Mouse (Mus musculus) CH12.LX (cell line): ENCODE results near the gene Timm17a. TPM values are rescaled to one million over a fixed set of nuclear protein-coding genes. Genes with fewer than 3 reads are reported as not detected.

Experiments
- DNase-seq: peaks from one replicate; pipeline ENCODE4 v3.0.0-alpha.2; 2013; ENCODE audit errors: extremely low read depth
- H3K27ac ChIP-seq: 2 replicates; pipeline ENCODE4 v1.5.1; 2012; ENCODE audit warnings: low read depth, mild to moderate bottlenecking, control low read depth, moderate library complexity; ENCODE audit not compliant: insufficient read depth
- H3K27me3 ChIP-seq: replicated peaks from 2 replicates; pipeline ENCODE3; 2012; ENCODE audit warnings: inconsistent platforms
- H3K36me3 ChIP-seq, 2 experiments: replicated peaks in 1 of 2; 2 replicates each; pipeline versions ENCODE3 to v1.6.1; 2012; ENCODE audit warnings: inconsistent platforms in 1 of 2, low read length in 1 of 2, mild to moderate bottlenecking in 1 of 2, mixed read lengths in 1 of 2, moderate library complexity in 1 of 2; ENCODE audit not compliant: control insufficient read depth in 1 of 2, insufficient read depth in 1 of 2
- H3K4me1 ChIP-seq, 2 experiments: 2 replicates each; pipeline ENCODE4 v1.6.1; 2012; ENCODE audit warnings: inconsistent platforms in 1 of 2, moderate library complexity in 1 of 2; ENCODE audit not compliant: insufficient read depth in 2 of 2, control insufficient read depth in 1 of 2
- H3K4me2 ChIP-seq: 2 replicates; pipeline ENCODE4 v1.6.1; 2012; ENCODE audit warnings: low read depth, mild to moderate bottlenecking, control low read depth; ENCODE audit not compliant: poor library complexity, insufficient read depth, severe bottlenecking
- H3K4me3 ChIP-seq, 3 experiments: fragments of 150-350 bp in 1 of 3; sonication (generic) in 1 of 3; replicated peaks in 1 of 3; 2 replicates each; pipeline versions ENCODE3 to v1.5.1; 2011 to 2012; ENCODE audit warnings: low read depth in 2 of 3, low read length in 2 of 3, mild to moderate bottlenecking in 2 of 3, moderate library complexity in 2 of 3, control low read depth in 1 of 3, improper control_type of control experiment in 1 of 3, inconsistent platforms in 1 of 3, mixed read lengths in 1 of 3; ENCODE audit not compliant: poor library complexity in 1 of 3
- H3K79me2 ChIP-seq: replicated peaks from 2 replicates; pipeline ENCODE4 v1.6.1; 2012; ENCODE audit warnings: mild to moderate bottlenecking, moderate library complexity; ENCODE audit not compliant: control insufficient read depth, poor library complexity, insufficient read depth, severe bottlenecking; ENCODE audit errors: extremely low read depth
- H3K9ac ChIP-seq: 2 replicates; pipeline ENCODE4 v1.6.1; 2012; ENCODE audit warnings: low read depth, mild to moderate bottlenecking, control low read depth, moderate library complexity; ENCODE audit not compliant: insufficient read depth
- H3K9me3 ChIP-seq: replicated peaks from 2 replicates; pipeline ENCODE3; 2012; ENCODE audit warnings: low read length, inconsistent platforms, mixed read lengths
- BHLHE40 ChIP-seq: IDR thresholded peaks from 2 replicates; pipeline ENCODE4 v1.6.1; 2011; ENCODE audit warnings: mild to moderate bottlenecking, low read depth, low read length, improper control_type of control experiment
- EP300 ChIP-seq: IDR thresholded peaks from 2 replicates; pipeline ENCODE4 v1.6.1; 2011; ENCODE audit warnings: low read length, improper control_type of control experiment
- GABPA ChIP-seq: IDR thresholded peaks from 2 replicates; pipeline ENCODE4 v1.6.1; 2012; ENCODE audit warnings: low read depth, low read length, improper control_type of control experiment, inconsistent platforms; ENCODE audit not compliant: insufficient replicate concordance
- JUND ChIP-seq: conservative IDR thresholded peaks from 2 replicates; pipeline ENCODE4 v1.6.1; 2011; ENCODE audit warnings: low read depth, low read length, improper control_type of control experiment
- MAX ChIP-seq: IDR thresholded peaks from 2 replicates; pipeline ENCODE4 v1.6.1; 2011; ENCODE audit warnings: low read length, improper control_type of control experiment
- MAZ ChIP-seq: IDR thresholded peaks from 2 replicates; pipeline ENCODE4 v1.6.1; 2012; ENCODE audit warnings: low read depth, mild to moderate bottlenecking, inconsistent platforms, low read length, improper control_type of control experiment, moderate library complexity
- MEF2A ChIP-seq: IDR thresholded peaks from 2 replicates; pipeline ENCODE4 v1.6.1; 2014; ENCODE audit warnings: low read depth, mild to moderate bottlenecking, inconsistent platforms, low read length, improper control_type of control experiment, borderline replicate concordance
- MYC ChIP-seq: IDR thresholded peaks from 2 replicates; pipeline ENCODE4 v1.6.1; 2011; ENCODE audit warnings: low read depth, mild to moderate bottlenecking, improper control_type of control experiment, low read length
- NELFE ChIP-seq: IDR thresholded peaks from 2 replicates; pipeline ENCODE4 v1.6.1; 2011; ENCODE audit warnings: low read depth, low read length, improper control_type of control experiment
- POLR2AphosphoS2 ChIP-seq: IDR thresholded peaks from 2 replicates; pipeline ENCODE4 v1.6.1; 2011; ENCODE audit warnings: low read depth, low read length, improper control_type of control experiment
- RAD21 ChIP-seq: IDR thresholded peaks from 2 replicates; pipeline ENCODE4 v1.6.1; 2011; ENCODE audit warnings: low read depth, mild to moderate bottlenecking, low read length, improper control_type of control experiment, moderate library complexity
- SIN3A ChIP-seq: IDR thresholded peaks from 2 replicates; pipeline ENCODE4 v1.6.1; 2012; ENCODE audit warnings: low read length, improper control_type of control experiment, inconsistent platforms
- SMC3 ChIP-seq: IDR thresholded peaks from 2 replicates; pipeline ENCODE4 v1.6.1; 2011; ENCODE audit warnings: low read depth, low read length, improper control_type of control experiment
- TBP ChIP-seq: conservative IDR thresholded peaks from 2 replicates; pipeline ENCODE4 v1.6.1; 2011; ENCODE audit warnings: low read depth, low read length, improper control_type of control experiment
- TCF12 ChIP-seq: IDR thresholded peaks from 2 replicates; pipeline ENCODE4 v1.6.1; 2014; ENCODE audit warnings: low read depth, mild to moderate bottlenecking, inconsistent platforms, low read length, improper control_type of control experiment
- USF2 ChIP-seq: conservative IDR thresholded peaks from 2 replicates; pipeline ENCODE4 v1.6.1; 2011; ENCODE audit warnings: low read depth, low read length, improper control_type of control experiment
- dilution Hi-C: fragments of 300-500 bp; cut with MboI; formaldehyde crosslinking; loops from 2 replicates; pipeline ENCODE4 v1.14.3; 2020; ENCODE audit warnings: low sequenced_read_pairs; ENCODE audit not compliant: extremely low pct_unique_long_range_greater_than_20kb, extremely low pct_ligation_motif_present
- in situ Hi-C: fragments of 300-500 bp; cut with MboI; formaldehyde crosslinking; loops from 3 replicates; pipeline ENCODE4 v1.14.3; 2019; ENCODE audit warnings: low sequenced_read_pairs, low pct_ligation_motif_present, low pct_unique_long_range_greater_than_20kb, mixed read lengths
- polyA plus RNA-seq: library from polyadenylated mRNA; unstranded; fragments of >175 nt; gene quantifications from 2 replicates; pipeline ENCODE4 v1.2.1, GENCODE M21; 2012; ENCODE audit warnings: low read depth; ENCODE audit not compliant: insufficient read length
- total RNA-seq, 2 experiments: library from RNA; depleted of rRNA; stranded (reverse); fragments of 300-350 nt in 1 of 2; fragments of >200 nt in 1 of 2; gene quantifications; 2 replicates each; pipeline ENCODE4 v1.2.3; 2012 to 2014

Timm17a gene
- total and polyA plus RNA-seq, 3 experiments = 126 to 341 (median 238) TPM

DNA sequence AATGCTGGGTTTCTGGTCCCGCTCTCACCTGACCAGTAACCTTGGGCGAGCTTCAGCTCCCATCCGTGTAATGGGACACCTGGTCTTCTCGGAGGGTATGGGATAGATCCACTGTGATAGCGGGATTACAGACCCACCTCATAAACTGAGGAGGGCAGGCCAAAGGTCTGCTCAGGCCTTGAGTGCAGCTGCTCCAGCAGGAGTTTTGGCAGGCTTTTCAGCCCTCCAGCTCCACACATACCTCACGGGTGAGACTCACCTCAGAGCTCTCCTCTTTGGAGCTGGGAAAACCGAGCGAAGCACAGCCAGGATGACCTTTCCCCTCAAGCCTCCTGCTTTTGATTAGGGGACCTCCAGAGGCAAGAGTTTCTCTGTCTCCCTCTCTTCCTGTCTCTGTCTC, 62.2 kb downstream of the Timm17a start:
- Histone ChIP-seq H3K4me1 (peaks cover 16 to 45% of the 10 kb centered on the region in 2 experiments), H3K79me2 (peaks cover 5% of the 10 kb centered on the region; the same call in 1 of the 2 replicates), H3K36me3 (peaks cover 36 to 50% of the 10 kb centered on the region in 2 experiments), H3K4me3 (no peak overlapping the region), H3K9ac (no peak overlapping the region)
- dilution Hi-C loops (no loop called here), in situ Hi-C loops (no loop called here)
- no peak for DNase-seq
- TF ChIP-seq EP300 (no peak), MAX (no peak), SIN3A (no peak), JUND (no peak), POLR2AphosphoS2 (no peak)
- TF ChIP-seq, all 38 proteins: peak for 0
- H3K9me3 ChIP-seq = no peaks in the 10 kb centered on the region
- H3K4me2 ChIP-seq = no peak overlapping the region
- no peak overlapping the region for H3K27ac ChIP-seq
- no peaks in the 10 kb centered on the region for H3K27me3 ChIP-seq

DNA sequence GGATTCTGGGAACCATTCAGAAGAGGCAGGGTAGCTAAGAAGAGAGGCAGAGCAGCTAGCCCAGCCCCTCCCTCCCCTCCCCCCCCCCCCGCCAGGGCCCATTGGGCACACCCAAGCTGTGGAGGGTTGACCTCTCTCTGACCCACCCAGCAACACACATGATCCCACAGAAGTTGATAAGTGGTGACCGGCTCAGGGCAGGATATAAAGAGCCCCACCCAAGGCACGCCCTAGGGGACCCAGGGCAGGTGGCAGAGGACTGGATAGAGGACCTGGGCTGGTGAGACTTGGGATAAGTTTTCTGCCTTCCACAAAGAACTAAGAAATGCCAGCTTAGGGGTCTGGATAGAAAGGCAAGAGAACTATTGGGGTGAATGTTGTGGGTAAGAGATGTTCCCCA, 62.9 kb downstream of the Timm17a start:
- Histone ChIP-seq H3K4me3 (no peak overlapping the region), H3K79me2 (peaks cover 2% of the 10 kb centered on the region; the same call in 1 of the 2 replicates), H3K9me3 (no peaks in the 10 kb centered on the region), H3K36me3 (peaks cover 29 to 43% of the 10 kb centered on the region in 2 experiments), H3K27ac (no peak overlapping the region), H3K27me3 (no peaks in the 10 kb centered on the region), H3K4me1 (peaks cover 12 to 40% of the 10 kb centered on the region in 2 experiments), H3K4me2 (no peak overlapping the region), H3K9ac (no peak overlapping the region)
- in situ Hi-C loops = no loop called here
- dilution Hi-C loops = no loop called here
- DNase-seq = no peak
- no peak for TF ChIP-seq BHLHE40
- TF ChIP-seq TCF12 = no peak
- TF ChIP-seq TBP = no peak
- no peak for TF ChIP-seq EP300
- no peak for TF ChIP-seq MEF2A
- no peak for TF ChIP-seq SMC3
- TF ChIP-seq RAD21 = no peak
- no peak for TF ChIP-seq GABPA
- TF ChIP-seq MYC = no peak
- TF ChIP-seq USF2 = no peak
- TF ChIP-seq MAX = no peak
- TF ChIP-seq MAZ = no peak
- TF ChIP-seq NELFE = no peak
- no peak for TF ChIP-seq JUND
